Mouse (Mus musculus) heart, adult 2 months (tissue): ENCODE measurements at regions not wholly inside any gene's neighbourhood (a gene's known extent, or its start where the extent isn't known, plus 50 kb on each side); places are given as distances from the start of the nearest gene placed in this dataset.

Source experiments
- CTCF ChIP-seq: fragments of 200-600 bp; IDR thresholded peaks from 2 replicates; pipeline ENCODE4 v1.8.1; 2022; ENCODE audit warnings: antibody characterized with exemption, mild to moderate bottlenecking, moderate library complexity
- EP300 ChIP-seq: fragments of 200-500 bp; IDR thresholded peaks from 2 replicates; pipeline ENCODE4 v1.6.1; 2011; ENCODE audit warnings: low read depth, low read length, control low read depth; ENCODE audit not compliant: insufficient read depth
- POLR2A ChIP-seq: fragments of 200-500 bp; IDR thresholded peaks from 2 replicates; pipeline ENCODE4 v1.6.1; 2011; ENCODE audit warnings: mild to moderate bottlenecking, low read depth, low read length, control low read depth; ENCODE audit not compliant: insufficient read depth

GRCm38 (mm10) chr8:126239684-126240083 is 58.7 kb upstream of the Slc35f3 start:
- TF ChIP-seq CTCF (no peak), EP300 (no peak), POLR2A (no peak)
